ENCODE assay signal across 9 mouse cellular contexts in the genomic region with DNA sequence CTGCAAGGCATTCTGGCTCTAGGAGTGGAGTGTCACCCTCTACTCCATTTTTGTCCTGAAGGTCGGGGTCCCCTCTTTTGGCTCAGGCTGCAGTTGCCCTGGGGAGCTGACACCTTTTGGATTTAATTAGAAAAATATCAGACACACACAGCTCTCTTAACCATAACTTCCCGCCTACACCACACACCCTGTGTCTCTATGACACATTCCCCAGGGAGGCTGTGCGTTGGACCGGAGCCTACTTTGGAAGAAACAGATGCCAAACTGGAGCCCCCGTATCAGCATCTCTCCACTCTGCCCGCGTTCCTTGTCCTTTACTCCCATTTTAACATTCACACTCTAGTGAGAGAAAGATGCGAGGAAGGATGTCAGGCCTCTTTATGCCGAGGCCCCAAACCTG. TPM values are rescaled to one million over a fixed set of nuclear protein-coding genes. Genes with fewer than 3 reads are reported as not detected.
DNase-seq lines count a peak whose midpoint lies in the region; ATAC-seq and TF ChIP-seq lines count a peak whose summit lies in the region.
"Had no signal": no experiment of that assay in that cellular context is flagged by ENCODE, and none has a peak within 500 bp of the region (broad histone marks: within the 10 kb centered on the region; RNA-seq: fewer than 3 reads in every experiment).

No protein-coding gene starts in this region.

- H3K4me1 ChIP-seq in hindbrain, embryonic 14.5 days (replicated peaks; ENCODE audit: control insufficient read depth, insufficient read depth, low read length) = peaks cover 23% of the 10 kb centered on the region
- H3K4me1 ChIP-seq in hindbrain, embryonic 12.5 days = peaks cover 30% of the 10 kb centered on the region
- H3K4me1 ChIP-seq in hindbrain, embryonic 16.5 days (ENCODE audit: control insufficient read depth, insufficient read depth, low read depth, low read length) = peaks cover 25% of the 10 kb centered on the region
- H3K4me1 ChIP-seq in thymus, adult 2 months (replicated peaks; ENCODE audit: control insufficient read depth, insufficient read depth, low read length) = peaks cover 15% of the 10 kb centered on the region

- no peak overlapping the region for H3K9ac ChIP-seq in hindbrain, embryonic 14.5 days
- H3K9ac ChIP-seq in hindbrain, embryonic 12.5 days = no peak overlapping the region
- H3K9ac ChIP-seq in hindbrain, embryonic 16.5 days (ENCODE audit: low read depth, low read length) = peak overlapping the region; percentile 31

- peaks cover 15% of the 10 kb centered on the region for H3K36me3 ChIP-seq in hindbrain, embryonic 14.5 days (replicated peaks; ENCODE audit: control insufficient read depth, insufficient read depth)
- peaks cover 10% of the 10 kb centered on the region for H3K36me3 ChIP-seq in hindbrain, embryonic 12.5 days
- H3K36me3 ChIP-seq in hindbrain, embryonic 16.5 days (ENCODE audit: control insufficient read depth, insufficient read depth, low read length) = no peaks in the 10 kb centered on the region; the same call in 1 of the 2 replicates
- peaks cover 3% of the 10 kb centered on the region for H3K36me3 ChIP-seq in thymus, adult 2 months (ENCODE audit: control insufficient read depth, insufficient read depth, low read length)

- H3K27me3 ChIP-seq in hindbrain, embryonic 14.5 days (ENCODE audit: control insufficient read depth, insufficient read depth, low read length) = no peaks in the 10 kb centered on the region; the same call in 1 of the 2 replicates
- peaks cover 24% of the 10 kb centered on the region for H3K27me3 ChIP-seq in hindbrain, embryonic 12.5 days
- no peaks in the 10 kb centered on the region for H3K27me3 ChIP-seq in hindbrain, embryonic 16.5 days (replicated peaks; ENCODE audit: control insufficient read depth, insufficient read depth, low read length)
- no peaks in the 10 kb centered on the region for H3K27me3 ChIP-seq in thymus, adult 2 months (ENCODE audit: control insufficient read depth, insufficient read depth, low read length)

- 63% methylated on average over 9 of the region's 9 CpGs for WGBS in hindbrain, embryonic 14.5 days
- WGBS in hindbrain, embryonic 12.5 days = 67% methylated on average over 9 of the region's 9 CpGs
- WGBS in hindbrain, embryonic 16.5 days = 49% methylated on average over 9 of the region's 9 CpGs
- WGBS in thymus, adult 2 months = 96% methylated on average over 9 of the region's 9 CpGs

- 0 out of 2 replicates have a peak overlapping the region, but pooled peaks have one; percentile 82 for H3K4me3 ChIP-seq in hindbrain, embryonic 14.5 days (replicated peaks; ENCODE audit: low read length)
- no peak overlapping the region for H3K4me3 ChIP-seq in hindbrain, embryonic 12.5 days
- peak overlapping the region; percentile 75 for H3K4me3 ChIP-seq in hindbrain, embryonic 16.5 days (ENCODE audit: low read length)
- H3K4me3 ChIP-seq in thymus, adult 2 months (ENCODE audit: control insufficient read depth, insufficient read depth, low read length) = no peak overlapping the region

- H3K9me3 ChIP-seq in hindbrain, embryonic 14.5 days (ENCODE audit: control insufficient read depth, low read length) = no peaks in the 10 kb centered on the region
- H3K9me3 ChIP-seq in hindbrain, embryonic 12.5 days (replicated peaks) = no peaks in the 10 kb centered on the region
- no peaks in the 10 kb centered on the region for H3K9me3 ChIP-seq in hindbrain, embryonic 16.5 days (ENCODE audit: control insufficient read depth, low read length)

- ATAC-seq in hindbrain, embryonic 14.5 days (ENCODE audit: low FRiP score) = no peak
- ATAC-seq in hindbrain, embryonic 12.5 days (ENCODE audit: low FRiP score) = no peak
- no peak for ATAC-seq in hindbrain, embryonic 16.5 days
- ATAC-seq in CD4-positive, CD25-positive, alpha-beta regulatory T cell, adult 4 months = no peak

- no peak for DNase-seq in hindbrain, embryonic 14.5 days (ENCODE audit: low spot score)
- DNase-seq in left cerebral cortex, adult 9 months (ENCODE audit: low spot score in 2 of 2) = peak; percentile 57 to 86
- DNase-seq in right cerebral cortex, postnatal 14 days = peak; percentile 65
- DNase-seq in thymus, adult 2 months = no peak
- DNase-seq in gastrocnemius, postnatal 4 days (ENCODE audit: low spot score in 2 of 2) = no peak
- DNase-seq: lung, postnatal 14 days had no signal

- TF ChIP-seq CTCF in thymus, adult 2 months (IDR thresholded peaks at IDR 0.05; ENCODE audit: borderline replicate concordance, control insufficient read depth, extremely low read depth, insufficient read depth, low read length, poor library complexity) = no peak

- no peak for TF ChIP-seq POLR2A in thymus, adult 2 months (IDR thresholded peaks at IDR 0.05; ENCODE audit: control insufficient read depth, extremely low read depth, insufficient read depth, low read length, poor library complexity)

- no peak overlapping the region for H3K27ac ChIP-seq in hindbrain, embryonic 14.5 days
- no peak overlapping the region for H3K27ac ChIP-seq in hindbrain, embryonic 12.5 days
- no peak overlapping the region for H3K27ac ChIP-seq in hindbrain, embryonic 16.5 days (ENCODE audit: low read depth, low read length)
- H3K27ac ChIP-seq in thymus, adult 2 months (ENCODE audit: control insufficient read depth, insufficient read depth, low read length) = no peak overlapping the region

- peak overlapping the region; percentile 97 for H3K4me2 ChIP-seq in hindbrain, embryonic 14.5 days (replicated peaks)
- no peak overlapping the region; the same call in 1 of the 2 replicates for H3K4me2 ChIP-seq in hindbrain, embryonic 12.5 days (replicated peaks)
- peak overlapping the region; percentile 92 for H3K4me2 ChIP-seq in hindbrain, embryonic 16.5 days (ENCODE audit: low read length)

RNA-seq across cellular contexts. Expression of a gene that starts 1.9 kb away (rescaled TPM):
- polyA plus RNA-seq in hindbrain, embryonic 14.5 days (2014; fragmentation: Nextera tagmentation; extraction: Ambion mirVana) = 12.0 and 12.9 TPM in 2 replicates
- 3.1 and 4.1 TPM in 2 replicates for polyA plus RNA-seq in hindbrain, embryonic 12.5 days (2016; fragmentation: Nextera tagmentation; extraction: Ambion mirVana)
- 11.6 and 13.0 TPM in 2 replicates for polyA plus RNA-seq in hindbrain, embryonic 16.5 days (2015; fragmentation: Nextera tagmentation; extraction: Ambion mirVana)
- 8.5 and 11.6 TPM in 2 replicates for polyA plus RNA-seq in thymus, adult 2 months (2012; rRNA removed)
- under 1 TPM in 1 of 2 experiments, not detected in 1; 0.48 TPM for polyA plus RNA-seq in CD4-positive, CD25-positive, alpha-beta regulatory T cell, adult 4 months (2017; shearing (Covaris generic))
- total RNA-seq in gastrocnemius, postnatal 4 days (2021) = 1 to 10 TPM; 3.4 to 4.3 TPM

RNA-seq across cellular contexts. Expression of a gene that starts 24.9 kb away (rescaled TPM):
- 4.7 and 4.8 TPM in 2 replicates for polyA plus RNA-seq in hindbrain, embryonic 14.5 days (2014; fragmentation: Nextera tagmentation; extraction: Ambion mirVana)
- polyA plus RNA-seq in hindbrain, embryonic 12.5 days (2016; fragmentation: Nextera tagmentation; extraction: Ambion mirVana) = 4.7 and 5.0 TPM in 2 replicates
- polyA plus RNA-seq in hindbrain, embryonic 16.5 days (2015; fragmentation: Nextera tagmentation; extraction: Ambion mirVana) = 4.1 and 4.2 TPM in 2 replicates
- 23.9 and 30.3 TPM in 2 replicates for polyA plus RNA-seq in thymus, adult 2 months (2012; rRNA removed)
- 10 to 100 TPM; 13.5 to 13.9 TPM for polyA plus RNA-seq in CD4-positive, CD25-positive, alpha-beta regulatory T cell, adult 4 months (2017; shearing (Covaris generic))
- total RNA-seq in gastrocnemius, postnatal 4 days (2021) = 10 to 100 TPM in 1 of 2 experiments, 1 to 10 TPM in 1; 8.3 to 11.0 TPM

RNA-seq across cellular contexts. Expression of a gene that starts 33.8 kb away (rescaled TPM):
- 49.3 and 57.4 TPM in 2 replicates for polyA plus RNA-seq in hindbrain, embryonic 14.5 days (2014; fragmentation: Nextera tagmentation; extraction: Ambion mirVana)
- polyA plus RNA-seq in hindbrain, embryonic 12.5 days (2016; fragmentation: Nextera tagmentation; extraction: Ambion mirVana) = 62.5 and 66.5 TPM in 2 replicates
- polyA plus RNA-seq in hindbrain, embryonic 16.5 days (2015; fragmentation: Nextera tagmentation; extraction: Ambion mirVana) = 41.7 and 49.2 TPM in 2 replicates
- 66.5 and 72.2 TPM in 2 replicates for polyA plus RNA-seq in thymus, adult 2 months (2012; rRNA removed)
- polyA plus RNA-seq in CD4-positive, CD25-positive, alpha-beta regulatory T cell, adult 4 months (2017; shearing (Covaris generic)) = 10 to 100 TPM; 13.6 to 14.5 TPM
- total RNA-seq in gastrocnemius, postnatal 4 days (2021) = 10 to 100 TPM; 28.3 to 31.6 TPM

RNA-seq across cellular contexts. Expression of a gene that starts 43.2 kb away (rescaled TPM):
- polyA plus RNA-seq in hindbrain, embryonic 14.5 days (2014; fragmentation: Nextera tagmentation; extraction: Ambion mirVana) = 23.6 and 24.1 TPM in 2 replicates
- polyA plus RNA-seq in hindbrain, embryonic 12.5 days (2016; fragmentation: Nextera tagmentation; extraction: Ambion mirVana) = 38.8 and 40.4 TPM in 2 replicates
- 28.2 and 28.6 TPM in 2 replicates for polyA plus RNA-seq in hindbrain, embryonic 16.5 days (2015; fragmentation: Nextera tagmentation; extraction: Ambion mirVana)
- 50.3 and 66.0 TPM in 2 replicates for polyA plus RNA-seq in thymus, adult 2 months (2012; rRNA removed)
- 10 to 100 TPM; 22.3 to 24.8 TPM for polyA plus RNA-seq in CD4-positive, CD25-positive, alpha-beta regulatory T cell, adult 4 months (2017; shearing (Covaris generic))
- total RNA-seq in gastrocnemius, postnatal 4 days (2021) = 10 to 100 TPM; 79.3 to 83.9 TPM

Comparison
In these comparisons a context has a peak if more than half of its experiments do, and no peak if none do; other contexts are left out.
1. H3K4me3 ChIP-seq: peak in hindbrain, embryonic 14.5 days (single experiment) and hindbrain, embryonic 16.5 days (single experiment); none in hindbrain, embryonic 12.5 days (single experiment) and thymus, adult 2 months (single experiment).
2. DNase-seq: peak in left cerebral cortex, adult 9 months (2 of 2) and right cerebral cortex, postnatal 14 days (single experiment); none in hindbrain, embryonic 14.5 days (single experiment), thymus, adult 2 months (single experiment) and gastrocnemius, postnatal 4 days (0 of 2).